Mouse (Mus musculus) cerebellum, postnatal 36 days (tissue): ENCODE measurements around the gene Nrarp.

Source experiments
- DNase-seq, 2 experiments: peaks; one replicate each; pipeline ENCODE4 v3.0.0; 2021 to 2022; ENCODE audit warnings: mixed read lengths in 2 of 2

The Nrarp gene

DNA sequence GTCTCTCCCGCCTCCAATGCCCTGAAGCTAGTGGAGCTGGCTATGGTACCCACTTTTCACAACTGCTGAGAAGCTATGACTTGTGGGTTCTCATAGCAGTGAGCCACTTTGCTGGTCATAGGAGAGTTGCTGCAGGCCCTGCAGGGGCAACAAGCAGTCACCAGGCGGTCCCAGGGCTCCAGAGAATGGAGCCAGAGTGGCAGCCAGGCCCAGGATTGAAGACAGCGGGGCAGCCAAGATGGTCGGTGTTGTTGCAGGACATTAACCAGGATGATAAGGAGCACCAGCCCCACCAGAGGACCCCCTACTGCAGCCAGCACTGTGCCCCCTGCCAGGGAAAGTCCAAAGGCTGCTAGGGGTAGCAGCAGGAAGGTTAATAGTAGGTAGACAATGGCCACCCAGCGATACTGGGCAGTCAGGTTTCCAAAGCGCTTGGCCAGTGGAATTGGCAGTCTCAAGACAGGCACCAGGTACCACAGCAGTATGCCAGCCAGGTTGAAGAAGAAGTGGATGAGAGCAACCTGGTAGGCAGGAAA lies 48.5 kb downstream of the Nrarp start:
- DNase-seq: no peak

- no peak for DNase-seq
These were observed 49.0 kb downstream of the Nrarp start for GRCm38 (mm10) chr2:25229582-25229981.

DNA sequence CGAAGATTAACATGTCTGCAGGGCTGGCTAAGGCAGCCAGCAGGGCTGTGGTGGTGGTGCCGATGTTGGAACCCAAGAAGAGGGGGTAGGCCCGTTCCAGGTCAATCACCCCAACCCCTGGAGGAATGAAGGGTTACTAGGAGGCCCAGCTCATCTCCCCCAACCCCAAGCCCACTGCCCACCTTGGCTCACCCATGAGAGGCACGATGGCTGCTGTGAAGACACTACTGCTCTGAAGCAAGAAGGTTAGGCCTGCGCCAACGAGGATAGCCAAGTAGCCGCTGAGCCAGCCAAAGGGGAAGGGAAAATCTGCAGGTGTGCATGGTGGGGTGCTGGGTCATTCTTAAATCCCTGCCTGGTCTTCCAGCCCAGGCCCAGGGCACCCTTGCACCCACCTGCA lies 50.0 kb downstream of the Nrarp start:
- DNase-seq: no peak

GRCm38 (mm10) chr2:25231038-25231437 lies 50.5 kb downstream of the Nrarp start:
- no peak for DNase-seq
